Mouse (Mus musculus): ENCODE results near the gene Rcn3. TPM values are rescaled to one million over a fixed set of nuclear protein-coding genes. Genes with fewer than 3 reads are reported as not detected.

Gene Rcn3
- polyA plus RNA-seq, 1 experiment from 2014 or later: 149 TPM

- DNase-seq (ENCODE audit: low spot score): no peak
- ATAC-seq (ENCODE audit: low FRiP score): no peak
- Histone ChIP-seq H3K9ac (ENCODE audit: low read depth, low read length) (no peak overlapping the region), H3K9me3 (ENCODE audit: control insufficient read depth, low read length) (no peaks in the 10 kb centered on the region), H3K4me2 (replicated peaks; ENCODE audit: low read depth, low read length) (no peak overlapping the region), H3K27ac (ENCODE audit: low read depth, low read length) (no peak overlapping the region), H3K27me3 (ENCODE audit: control insufficient read depth, insufficient read depth, low read length) (no peaks in the 10 kb centered on the region), H3K36me3 (ENCODE audit: control insufficient read depth, insufficient read depth, low read length) (no peaks in the 10 kb centered on the region), H3K4me1 (replicated peaks; ENCODE audit: control insufficient read depth, insufficient read depth, low read length) (no peaks in the 10 kb centered on the region), H3K4me3 (ENCODE audit: low read depth, low read length) (no peak overlapping the region)
- WGBS: 79% methylated on average over 6 of the region's 6 CpGs
These were observed 3.3 kb upstream of the Rcn3 start for GRCm38 (mm10) chr7:45095367-45095766.

GRCm38 (mm10) chr7:45094121-45094520, 2.1 kb upstream of the Rcn3 start:
- no peak overlapping the region for H3K4me3 ChIP-seq (ENCODE audit: low read depth, low read length)
- no peak overlapping the region for H3K27ac ChIP-seq (ENCODE audit: low read depth, low read length)
- H3K27me3 ChIP-seq (ENCODE audit: control insufficient read depth, insufficient read depth, low read length): no peaks in the 10 kb centered on the region
- ATAC-seq (ENCODE audit: low FRiP score) (no peak), DNase-seq (ENCODE audit: low spot score) (no peak)
- no peaks in the 10 kb centered on the region for H3K4me1 ChIP-seq (replicated peaks; ENCODE audit: control insufficient read depth, insufficient read depth, low read length)
- no peak overlapping the region for H3K9ac ChIP-seq (ENCODE audit: low read depth, low read length)
- no peaks in the 10 kb centered on the region for H3K36me3 ChIP-seq (ENCODE audit: control insufficient read depth, insufficient read depth, low read length)
- WGBS: 38% methylated on average over 7 of the region's 7 CpGs
- no peak overlapping the region for H3K4me2 ChIP-seq (replicated peaks; ENCODE audit: low read depth, low read length)
- H3K9me3 ChIP-seq (ENCODE audit: control insufficient read depth, low read length): no peaks in the 10 kb centered on the region

- Histone ChIP-seq H3K4me1 (replicated peaks; ENCODE audit: control insufficient read depth, insufficient read depth, low read length) (no peaks in the 10 kb centered on the region), H3K36me3 (ENCODE audit: control insufficient read depth, insufficient read depth, low read length) (no peaks in the 10 kb centered on the region), H3K4me3 (ENCODE audit: low read depth, low read length) (no peak overlapping the region), H3K9me3 (ENCODE audit: control insufficient read depth, low read length) (no peaks in the 10 kb centered on the region), H3K27me3 (ENCODE audit: control insufficient read depth, insufficient read depth, low read length) (no peaks in the 10 kb centered on the region), H3K27ac (ENCODE audit: low read depth, low read length) (no peak overlapping the region), H3K9ac (ENCODE audit: low read depth, low read length) (no peak overlapping the region), H3K4me2 (replicated peaks; ENCODE audit: low read depth, low read length) (no peak overlapping the region)
- ATAC-seq (ENCODE audit: low FRiP score) (no peak), DNase-seq (ENCODE audit: low spot score) (peak; percentile 39)
- WGBS: 33% methylated on average over 18 of the region's 18 CpGs
These were observed 1.5 kb upstream of the Rcn3 start for GRCm38 (mm10) chr7:45093516-45093905.

- Histone ChIP-seq H3K4me3 (ENCODE audit: low read depth, low read length) (no peak overlapping the region), H3K27me3 (ENCODE audit: control insufficient read depth, insufficient read depth, low read length) (no peaks in the 10 kb centered on the region), H3K27ac (ENCODE audit: low read depth, low read length) (no peak overlapping the region), H3K4me1 (replicated peaks; ENCODE audit: control insufficient read depth, insufficient read depth, low read length) (no peaks in the 10 kb centered on the region), H3K9ac (ENCODE audit: low read depth, low read length) (no peak overlapping the region), H3K4me2 (replicated peaks; ENCODE audit: low read depth, low read length) (no peak overlapping the region), H3K36me3 (ENCODE audit: control insufficient read depth, insufficient read depth, low read length) (no peaks in the 10 kb centered on the region), H3K9me3 (ENCODE audit: control insufficient read depth, low read length) (no peaks in the 10 kb centered on the region)
- ATAC-seq (ENCODE audit: low FRiP score): no peak
- DNase-seq (ENCODE audit: low spot score): no peak
- whole genome bisulfite sequencing: 59% methylated on average over 12 of the region's 12 CpGs
These were observed 951 bp upstream of the Rcn3 start for GRCm38 (mm10) chr7:45092828-45093515.

- Histone ChIP-seq H3K4me3 (ENCODE audit: low read depth, low read length) (peak overlapping the region; percentile 43), H3K27ac (ENCODE audit: low read depth, low read length) (no peak overlapping the region), H3K27me3 (ENCODE audit: control insufficient read depth, insufficient read depth, low read length) (no peaks in the 10 kb centered on the region), H3K9ac (ENCODE audit: low read depth, low read length) (peak overlapping the region; percentile 53), H3K36me3 (ENCODE audit: control insufficient read depth, insufficient read depth, low read length) (peaks cover 5% of the 10 kb centered on the region; the same call in 1 of the 2 replicates), H3K4me1 (replicated peaks; ENCODE audit: control insufficient read depth, insufficient read depth, low read length) (no peaks in the 10 kb centered on the region), H3K4me2 (replicated peaks; ENCODE audit: low read depth, low read length) (peak overlapping the region; percentile 57), H3K9me3 (ENCODE audit: control insufficient read depth, low read length) (no peaks in the 10 kb centered on the region)
- WGBS: 15% methylated on average over 35 of the region's 35 CpGs
- ATAC-seq (ENCODE audit: low FRiP score): peak; percentile 31; the same call in 1 of the 2 replicates
- DNase-seq (ENCODE audit: low spot score): peak; percentile 47
These were observed 725 bp downstream of the Rcn3 start for GRCm38 (mm10) chr7:45091001-45091990.

GRCm38 (mm10) chr7:45090251-45090977, 1.6 kb downstream of the Rcn3 start:
- Histone ChIP-seq H3K4me1 (replicated peaks; ENCODE audit: control insufficient read depth, insufficient read depth, low read length) (no peaks in the 10 kb centered on the region), H3K27ac (ENCODE audit: low read depth, low read length) (no peak overlapping the region), H3K9ac (ENCODE audit: low read depth, low read length) (no peak overlapping the region), H3K36me3 (ENCODE audit: control insufficient read depth, insufficient read depth, low read length) (peaks cover 7% of the 10 kb centered on the region; the same call in 1 of the 2 replicates), H3K4me3 (ENCODE audit: low read depth, low read length) (no peak overlapping the region), H3K4me2 (replicated peaks; ENCODE audit: low read depth, low read length) (no peak overlapping the region), H3K9me3 (ENCODE audit: control insufficient read depth, low read length) (no peaks in the 10 kb centered on the region), H3K27me3 (ENCODE audit: control insufficient read depth, insufficient read depth, low read length) (no peaks in the 10 kb centered on the region)
- no peak for DNase-seq (ENCODE audit: low spot score)
- no peak for ATAC-seq (ENCODE audit: low FRiP score)
- 83% methylated on average over 13 of the region's 13 CpGs for WGBS

- Histone ChIP-seq H3K4me3 (ENCODE audit: low read depth, low read length) (no peak overlapping the region), H3K4me1 (replicated peaks; ENCODE audit: control insufficient read depth, insufficient read depth, low read length) (no peaks in the 10 kb centered on the region), H3K27me3 (ENCODE audit: control insufficient read depth, insufficient read depth, low read length) (no peaks in the 10 kb centered on the region), H3K9me3 (ENCODE audit: control insufficient read depth, low read length) (no peaks in the 10 kb centered on the region), H3K36me3 (ENCODE audit: control insufficient read depth, insufficient read depth, low read length) (peaks cover 7% of the 10 kb centered on the region; the same call in 1 of the 2 replicates), H3K4me2 (replicated peaks; ENCODE audit: low read depth, low read length) (no peak overlapping the region), H3K9ac (ENCODE audit: low read depth, low read length) (no peak overlapping the region), H3K27ac (ENCODE audit: low read depth, low read length) (no peak overlapping the region)
- ATAC-seq (ENCODE audit: low FRiP score) (no peak), DNase-seq (ENCODE audit: low spot score) (no peak)
- 91% methylated on average over 17 of the region's 17 CpGs for WGBS
These were observed 3.4 kb downstream of the Rcn3 start for GRCm38 (mm10) chr7:45088597-45088996.

GRCm38 (mm10) chr7:45086084-45086483, 5.9 kb downstream of the Rcn3 start:
- no peak for ATAC-seq (ENCODE audit: low FRiP score)
- Histone ChIP-seq H3K27ac (ENCODE audit: low read depth, low read length) (no peak overlapping the region), H3K4me1 (replicated peaks; ENCODE audit: control insufficient read depth, insufficient read depth, low read length) (no peaks in the 10 kb centered on the region), H3K9me3 (ENCODE audit: control insufficient read depth, low read length) (no peaks in the 10 kb centered on the region), H3K36me3 (ENCODE audit: control insufficient read depth, insufficient read depth, low read length) (peaks cover 7% of the 10 kb centered on the region; the same call in 1 of the 2 replicates), H3K4me3 (ENCODE audit: low read depth, low read length) (no peak overlapping the region), H3K4me2 (replicated peaks; ENCODE audit: low read depth, low read length) (no peak overlapping the region), H3K9ac (ENCODE audit: low read depth, low read length) (no peak overlapping the region), H3K27me3 (ENCODE audit: control insufficient read depth, insufficient read depth, low read length) (no peaks in the 10 kb centered on the region)
- no peak for DNase-seq (ENCODE audit: low spot score)
- WGBS: 77% methylated on average over 4 of the region's 4 CpGs

All from hindbrain, embryonic 11.5 days (tissue).